Mouse (Mus musculus) heart, embryonic 16.5 days (tissue): ENCODE measurements around the gene Fgr. TPM values are rescaled to one million over a fixed set of nuclear protein-coding genes. Genes with fewer than 3 reads are reported as not detected.

ENCODE experiments used
- ATAC-seq: fragments of 200-750 bp; cut with Nextera tagmentation; replicated peaks from 2 replicates; pipeline ENCODE4 v1.8.0; 2017; ENCODE audit warnings: moderate number of reproducible peaks; ENCODE audit not compliant: insufficient read depth, low FRiP score; ENCODE audit errors: extremely low read depth
- H3K27ac ChIP-seq: fragments of 300-500 bp; sonication (generic); 2 replicates; pipeline ENCODE4 v1.5.1; 2014; ENCODE audit warnings: mild to moderate bottlenecking, low read length, control low read depth, moderate library complexity
- H3K27me3 ChIP-seq: fragments of 300-500 bp; sonication (generic); 2 replicates; pipeline ENCODE4 v1.6.1; 2014; ENCODE audit warnings: low read length, mixed read lengths; ENCODE audit not compliant: control insufficient read depth, insufficient read depth
- H3K36me3 ChIP-seq: fragments of 300-500 bp; sonication (generic); 2 replicates; pipeline ENCODE4 v1.6.1; 2014; ENCODE audit not compliant: control insufficient read depth, insufficient read depth
- H3K4me1 ChIP-seq: fragments of 300-500 bp; sonication (generic); 2 replicates; pipeline ENCODE4 v1.6.1; 2014; ENCODE audit warnings: low read length, mixed read lengths; ENCODE audit not compliant: control insufficient read depth, insufficient read depth
- H3K4me2 ChIP-seq: fragments of 300-500 bp; sonication (generic); 2 replicates; pipeline ENCODE4 v1.6.1; 2014; ENCODE audit warnings: low read depth, mild to moderate bottlenecking, control low read depth, low read length
- H3K4me3 ChIP-seq: fragments of 300-500 bp; sonication (generic); 2 replicates; pipeline ENCODE4 v1.5.1; 2014; ENCODE audit warnings: mild to moderate bottlenecking, control low read depth, low read length
- H3K9ac ChIP-seq: fragments of 300-500 bp; sonication (generic); 2 replicates; pipeline ENCODE4 v1.6.1; 2014; ENCODE audit warnings: low read length, control low read depth
- H3K9me3 ChIP-seq: fragments of 300-500 bp; sonication (generic); replicated peaks from 2 replicates; pipeline ENCODE4 v1.6.1; 2016; ENCODE audit warnings: low read length; ENCODE audit not compliant: control insufficient read depth
- WGBS: fragments of 180-500 bp; shearing (Covaris S2); extraction: QIAGEN DNeasy Blood & Tissue Kit; methylation state at CpG from one replicate; pipeline ENCODE4 v1.1.7; 2014; 5-methylcytosine and 5-hydroxymethylcytosine counted together
- polyA plus RNA-seq: library from polyadenylated mRNA; unstranded; fragments of >200 nt; fragmentation: Nextera tagmentation; extraction: Ambion mirVana; gene quantifications from 2 replicates; pipeline ENCODE4 v1.2.1, GENCODE M21; 2015

Fgr gene
- polyA plus RNA-seq, 1 experiment from 2014 or later = 1.4 TPM

GRCm38 (mm10) chr4:132964473-132964872, 9.4 kb upstream of the Fgr start:
- H3K27ac ChIP-seq = no peak overlapping the region
- H3K4me1 ChIP-seq = peaks cover 31% of the 10 kb centered on the region
- H3K36me3 ChIP-seq = no peaks in the 10 kb centered on the region
- no peaks in the 10 kb centered on the region for H3K27me3 ChIP-seq
- ATAC-seq = no peak
- H3K9ac ChIP-seq = no peak overlapping the region
- no peak overlapping the region for H3K4me3 ChIP-seq
- H3K4me2 ChIP-seq = no peak overlapping the region
- 71% methylated on average over 5 of the region's 5 CpGs for WGBS
- no peaks in the 10 kb centered on the region for H3K9me3 ChIP-seq

DNA sequence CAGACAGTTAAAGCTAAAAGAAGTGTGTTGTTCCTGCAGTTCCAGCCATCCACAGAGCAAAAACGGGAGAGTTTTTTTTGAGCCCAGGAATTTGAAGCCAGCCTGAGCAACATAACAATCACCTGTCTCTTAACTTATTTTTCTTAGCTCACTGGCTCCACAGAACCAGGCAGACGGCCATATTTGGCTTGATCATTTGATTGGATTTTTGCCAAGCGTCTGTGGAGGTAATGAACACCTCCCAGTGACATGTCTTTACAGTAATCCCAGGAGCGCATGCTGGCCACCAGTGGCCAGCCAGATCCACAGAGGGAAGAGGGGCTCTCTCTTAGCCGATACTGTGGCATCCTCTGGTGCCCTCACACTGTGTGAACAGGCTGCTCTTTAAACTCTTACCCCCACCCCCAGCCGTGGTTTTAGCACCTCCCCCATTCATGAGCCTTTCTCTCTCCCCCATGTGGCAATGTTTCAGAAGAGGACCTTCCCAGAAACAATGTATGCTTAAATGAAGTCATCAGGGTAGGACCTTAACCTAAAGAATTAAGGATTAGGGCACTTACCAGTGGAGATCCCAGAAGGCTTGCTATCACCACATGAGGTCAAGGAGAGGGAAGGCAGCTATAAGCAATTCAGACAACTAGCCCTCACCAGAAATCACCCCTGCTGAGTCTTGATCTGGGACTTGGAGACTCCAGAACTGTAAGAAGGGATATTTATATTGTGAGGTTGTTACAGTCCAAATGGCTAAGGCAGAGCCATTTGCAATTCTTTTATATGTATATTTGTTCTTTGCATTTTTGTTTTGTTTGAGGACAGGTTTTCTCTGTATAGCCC, 5.6 kb upstream of the Fgr start:
- H3K4me1 ChIP-seq = peaks cover 9% of the 10 kb centered on the region
- H3K9me3 ChIP-seq = no peaks in the 10 kb centered on the region
- H3K27ac ChIP-seq = no peak overlapping the region
- no peaks in the 10 kb centered on the region for H3K36me3 ChIP-seq
- H3K27me3 ChIP-seq = no peaks in the 10 kb centered on the region; the same call in 1 of the 2 replicates
- no peak for ATAC-seq
- H3K4me3 ChIP-seq = no peak overlapping the region
- 46% methylated on average over 6 of the region's 6 CpGs for WGBS
- H3K4me2 ChIP-seq = no peak overlapping the region
- H3K9ac ChIP-seq = no peak overlapping the region

DNA sequence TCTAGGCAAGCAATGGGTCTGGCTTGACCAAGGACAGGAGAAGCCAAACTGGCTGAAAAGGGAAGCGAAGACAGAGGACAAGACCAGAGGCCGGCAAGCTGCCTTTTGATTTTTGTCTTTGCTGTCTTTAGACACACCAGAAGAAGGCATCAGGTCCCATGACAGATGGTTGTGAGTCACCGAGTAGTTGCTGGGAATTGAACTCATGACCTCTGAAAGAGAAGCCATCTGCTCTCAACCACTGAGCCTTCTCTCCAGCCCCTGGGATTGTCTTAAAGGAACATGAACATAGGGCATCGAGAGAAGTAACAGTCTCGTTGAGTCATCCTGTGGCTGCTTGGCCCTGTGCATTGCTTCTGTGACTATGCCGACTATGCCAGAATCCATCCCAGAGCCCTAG, 2.3 kb upstream of the Fgr start:
- no peaks in the 10 kb centered on the region for H3K36me3 ChIP-seq
- ATAC-seq = no peak
- H3K9ac ChIP-seq = no peak overlapping the region
- peaks cover 9% of the 10 kb centered on the region for H3K27me3 ChIP-seq
- no peak overlapping the region for H3K4me2 ChIP-seq
- H3K4me1 ChIP-seq = peaks cover 31% of the 10 kb centered on the region
- H3K4me3 ChIP-seq = no peak overlapping the region
- 75% methylated on average over 6 of the region's 6 CpGs for WGBS
- H3K27ac ChIP-seq = peak overlapping the region; percentile 31; the same call in 1 of the 2 replicates
- no peaks in the 10 kb centered on the region for H3K9me3 ChIP-seq

- no peaks in the 10 kb centered on the region for H3K36me3 ChIP-seq
- H3K27me3 ChIP-seq = peaks cover 9% of the 10 kb centered on the region
- H3K4me3 ChIP-seq = no peak overlapping the region
- 63% methylated on average over 3 of the region's 3 CpGs for WGBS
- no peaks in the 10 kb centered on the region for H3K9me3 ChIP-seq
- peaks cover 28% of the 10 kb centered on the region for H3K4me1 ChIP-seq
- ATAC-seq = no peak
- no peak overlapping the region for H3K4me2 ChIP-seq
- H3K27ac ChIP-seq = peak overlapping the region; percentile 23; the same call in 1 of the 2 replicates
- no peak overlapping the region for H3K9ac ChIP-seq
Observed at GRCm38 (mm10) chr4:132972101-132972500, 1.8 kb upstream of the Fgr start.

- WGBS = 40% methylated on average over 2 of the region's 2 CpGs
- no peaks in the 10 kb centered on the region for H3K36me3 ChIP-seq
- peaks cover 9% of the 10 kb centered on the region for H3K27me3 ChIP-seq
- no peak for ATAC-seq
- no peak overlapping the region for H3K27ac ChIP-seq
- H3K4me1 ChIP-seq = peaks cover 25% of the 10 kb centered on the region
- no peak overlapping the region for H3K9ac ChIP-seq
- no peak overlapping the region for H3K4me2 ChIP-seq
- no peak overlapping the region for H3K4me3 ChIP-seq
- no peaks in the 10 kb centered on the region for H3K9me3 ChIP-seq
Observed at GRCm38 (mm10) chr4:132972556-132972955, 1.3 kb upstream of the Fgr start.

DNA sequence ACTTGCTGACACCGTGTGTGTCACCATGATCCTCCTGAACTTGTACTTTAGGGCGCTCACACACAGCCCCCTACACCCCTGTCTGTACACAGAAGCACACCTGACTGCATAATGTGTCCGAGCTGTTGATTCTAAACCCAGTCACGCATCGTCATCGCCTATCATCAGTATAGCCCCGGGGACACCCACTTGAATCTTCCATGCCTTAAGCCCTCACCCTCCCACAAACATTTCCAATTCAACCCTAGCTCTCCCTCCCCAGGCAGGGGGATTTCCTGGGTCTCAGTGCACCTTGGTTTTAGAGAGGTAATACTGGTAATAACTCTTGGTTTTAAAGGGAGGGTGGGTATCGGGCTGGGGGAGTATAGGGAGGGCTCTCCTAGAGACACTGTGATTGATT, 709 bp upstream of the Fgr start:
- Histone ChIP-seq H3K9ac (no peak overlapping the region), H3K27me3 (peaks cover 9% of the 10 kb centered on the region), H3K4me1 (peaks cover 25% of the 10 kb centered on the region), H3K9me3 (no peaks in the 10 kb centered on the region), H3K27ac (no peak overlapping the region), H3K36me3 (no peaks in the 10 kb centered on the region), H3K4me3 (no peak overlapping the region), H3K4me2 (no peak overlapping the region)
- WGBS = 54% methylated on average over 8 of the region's 8 CpGs
- no peak for ATAC-seq

- 4% methylated on average over 15 of the region's 15 CpGs for WGBS
- ATAC-seq = 0 out of 2 replicates have a peak, but pooled peaks have one; percentile 5
- H3K4me2 ChIP-seq = peak overlapping the region; percentile 61
- peak overlapping the region; percentile 74 for H3K27ac ChIP-seq
- peak overlapping the region; percentile 40 for H3K4me3 ChIP-seq
- no peaks in the 10 kb centered on the region for H3K9me3 ChIP-seq
- H3K4me1 ChIP-seq = peaks cover 25% of the 10 kb centered on the region
- no peaks in the 10 kb centered on the region for H3K36me3 ChIP-seq
- peak overlapping the region; percentile 61 for H3K9ac ChIP-seq
- peaks cover 9% of the 10 kb centered on the region for H3K27me3 ChIP-seq
Observed at GRCm38 (mm10) chr4:132974904-132975303, 1.0 kb downstream of the Fgr start.

DNA sequence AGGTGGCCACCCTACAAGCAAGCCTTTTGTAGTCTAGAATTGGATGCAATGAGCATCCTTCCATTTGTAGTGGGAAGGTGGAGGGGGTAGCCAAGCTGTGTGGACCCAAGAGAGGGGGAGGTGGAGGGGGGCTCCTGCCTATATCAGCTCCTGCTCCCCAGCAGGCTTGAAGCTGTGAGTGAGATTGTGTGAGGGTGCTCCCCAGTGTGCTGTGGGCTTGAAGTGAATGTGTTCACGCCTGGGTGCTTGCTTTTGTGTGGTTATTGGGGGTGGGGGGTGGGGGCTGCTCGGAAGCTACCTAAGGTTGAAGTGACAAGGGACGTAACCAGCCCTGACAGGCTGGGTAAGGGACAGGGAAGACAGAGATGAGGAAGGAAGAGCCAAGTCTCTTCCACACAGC, 1.9 kb downstream of the Fgr start:
- Histone ChIP-seq H3K36me3 (no peaks in the 10 kb centered on the region), H3K4me2 (no peak overlapping the region), H3K27ac (peak overlapping the region; percentile 10; the same call in 1 of the 2 replicates), H3K4me1 (peaks cover 25% of the 10 kb centered on the region), H3K27me3 (peaks cover 9% of the 10 kb centered on the region), H3K4me3 (no peak overlapping the region), H3K9me3 (no peaks in the 10 kb centered on the region), H3K9ac (no peak overlapping the region)
- ATAC-seq = no peak
- 69% methylated on average over 3 of the region's 3 CpGs for WGBS

GRCm38 (mm10) chr4:132976729-132977128, 2.8 kb downstream of the Fgr start:
- Histone ChIP-seq H3K27me3 (peaks cover 9% of the 10 kb centered on the region), H3K9me3 (no peaks in the 10 kb centered on the region), H3K4me3 (no peak overlapping the region), H3K4me1 (peaks cover 25% of the 10 kb centered on the region), H3K27ac (peak overlapping the region; percentile 19; the same call in 1 of the 2 replicates), H3K9ac (no peak overlapping the region), H3K36me3 (no peaks in the 10 kb centered on the region), H3K4me2 (peak overlapping the region; percentile 16; the same call in 1 of the 2 replicates)
- 69% methylated on average over 6 of the region's 6 CpGs for WGBS
- ATAC-seq = no peak
